Mouse (Mus musculus): ENCODE measurements around the gene Apobec4.

GRCm38 (mm10) chr1:152800633-152801176 lies 50.4 kb downstream of the Apobec4 start:
- no peak for TF ChIP-seq POLR2A (IDR thresholded peaks at IDR 0.05; ENCODE audit: insufficient read depth, low read length)
- TF ChIP-seq CTCF (IDR thresholded peaks at IDR 0.05; ENCODE audit: low read depth, low read length): no peak
- TF ChIP-seq EP300 (IDR thresholded peaks at IDR 0.05; ENCODE audit: insufficient read depth, low read depth, low read length): no peak
